Mouse (Mus musculus) embryo, embryonic 11.5 days (tissue): Measurements from ENCODE around the gene Gm10260.

ENCODE experiments used
- DNase-seq: peaks from one replicate; pipeline ENCODE4 v3.0.0-alpha.2; 2012; ENCODE audit warnings: low read depth, low spot score

Gene Gm10260

GRCm38 (mm10) chr13:97768803-97769202 is 8.4 kb upstream of the Gm10260 start:
- DNase-seq = no peak

DNA sequence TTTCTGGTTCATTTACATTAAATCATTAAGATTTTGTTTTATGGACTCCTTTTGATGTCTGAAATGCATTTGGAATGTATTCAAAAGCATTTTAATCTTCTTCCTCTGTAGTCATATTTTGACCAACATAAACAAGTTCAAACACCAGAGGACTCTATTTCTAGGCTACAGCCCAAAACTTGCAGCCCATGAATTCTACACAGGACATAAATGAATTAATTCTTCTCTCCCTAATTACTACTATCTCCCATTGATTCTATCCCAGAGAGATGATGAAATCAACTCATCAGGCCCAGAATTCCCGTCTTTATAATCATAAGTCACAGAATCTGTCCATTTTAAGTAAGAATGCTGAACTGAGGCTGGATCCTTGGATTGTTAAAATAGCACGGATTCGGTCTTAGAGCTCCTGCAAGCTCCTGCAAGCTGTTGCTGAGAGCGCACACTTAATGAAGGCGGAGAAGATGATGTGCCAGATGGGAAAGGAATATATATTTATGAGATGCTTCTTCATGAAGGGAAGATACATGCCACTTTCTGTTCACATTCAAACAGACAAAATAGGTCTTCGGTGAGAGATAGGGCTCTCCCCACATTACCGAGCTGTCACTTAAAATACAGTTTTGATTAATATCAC is 7.7 kb upstream of the Gm10260 start:
- no peak for DNase-seq

GRCm38 (mm10) chr13:97766600-97766999 is 6.2 kb upstream of the Gm10260 start:
- no peak for DNase-seq

DNA sequence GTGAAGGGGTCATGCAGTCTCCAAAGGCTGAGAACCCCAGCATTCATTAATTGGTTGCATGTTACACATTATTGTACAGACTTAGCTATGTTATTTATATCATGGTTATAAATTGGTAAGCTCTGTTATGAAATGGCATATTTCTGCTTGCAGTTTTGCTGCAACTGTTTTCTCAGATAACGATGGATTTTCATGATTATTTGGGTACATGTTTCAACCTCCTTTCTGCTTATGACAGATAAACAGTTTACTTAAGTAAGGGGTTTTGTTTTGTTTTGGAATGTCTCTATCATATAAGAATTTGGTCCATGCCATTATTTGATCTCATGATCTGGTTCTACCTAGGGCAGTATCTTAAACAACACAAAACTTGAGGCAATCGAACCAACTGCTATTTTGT is 5.5 kb upstream of the Gm10260 start:
- DNase-seq = no peak

DNA sequence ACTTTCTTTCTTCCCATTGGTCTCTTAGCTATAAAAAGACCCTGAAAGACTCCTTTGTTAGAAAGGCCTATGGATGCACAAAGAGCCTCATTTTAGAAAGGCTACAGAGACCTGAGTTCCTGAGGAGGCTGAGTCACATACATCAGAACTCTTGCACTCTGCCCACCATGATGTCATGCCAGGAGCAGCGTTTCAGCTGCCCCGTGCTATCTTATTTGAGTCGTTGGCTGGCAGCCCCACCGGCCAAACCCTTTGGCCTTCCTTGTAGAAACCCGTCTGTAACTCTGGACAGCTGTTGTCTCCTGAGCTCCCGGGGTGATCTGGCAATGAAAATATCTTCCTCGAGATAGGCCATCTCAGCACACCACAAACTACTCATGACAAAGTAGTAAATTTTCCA is 3.6 kb upstream of the Gm10260 start:
- no peak for DNase-seq

GRCm38 (mm10) chr13:97763436-97763835 is 3.0 kb upstream of the Gm10260 start:
- no peak for DNase-seq

DNA sequence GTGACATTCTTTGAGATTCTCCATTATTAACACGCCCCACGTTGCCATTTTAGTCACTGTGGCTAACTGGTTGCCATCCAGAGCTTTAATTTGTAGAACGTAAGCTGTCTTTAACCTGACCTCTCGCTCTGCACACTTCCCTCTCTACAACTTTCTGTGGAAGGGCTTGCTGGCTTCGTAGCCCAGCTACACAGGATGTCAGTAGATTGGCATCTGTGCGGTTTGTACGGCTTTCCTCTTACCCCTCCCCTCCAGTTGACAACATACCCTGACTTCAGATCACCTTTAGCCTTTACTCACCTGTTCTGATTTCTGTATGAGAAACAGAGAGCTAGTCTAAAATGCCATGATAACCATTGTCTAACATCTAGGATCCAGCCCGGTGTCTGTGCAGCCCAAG is 1.7 kb upstream of the Gm10260 start:
- DNase-seq = no peak

GRCm38 (mm10) chr13:97757033-97757432 is 3.4 kb downstream of the Gm10260 start:
- DNase-seq = no peak

GRCm38 (mm10) chr13:97756091-97756490 is 4.3 kb downstream of the Gm10260 start:
- no peak for DNase-seq

GRCm38 (mm10) chr13:97750851-97751381 is 9.5 kb downstream of the Gm10260 start:
- no peak for DNase-seq

DNA sequence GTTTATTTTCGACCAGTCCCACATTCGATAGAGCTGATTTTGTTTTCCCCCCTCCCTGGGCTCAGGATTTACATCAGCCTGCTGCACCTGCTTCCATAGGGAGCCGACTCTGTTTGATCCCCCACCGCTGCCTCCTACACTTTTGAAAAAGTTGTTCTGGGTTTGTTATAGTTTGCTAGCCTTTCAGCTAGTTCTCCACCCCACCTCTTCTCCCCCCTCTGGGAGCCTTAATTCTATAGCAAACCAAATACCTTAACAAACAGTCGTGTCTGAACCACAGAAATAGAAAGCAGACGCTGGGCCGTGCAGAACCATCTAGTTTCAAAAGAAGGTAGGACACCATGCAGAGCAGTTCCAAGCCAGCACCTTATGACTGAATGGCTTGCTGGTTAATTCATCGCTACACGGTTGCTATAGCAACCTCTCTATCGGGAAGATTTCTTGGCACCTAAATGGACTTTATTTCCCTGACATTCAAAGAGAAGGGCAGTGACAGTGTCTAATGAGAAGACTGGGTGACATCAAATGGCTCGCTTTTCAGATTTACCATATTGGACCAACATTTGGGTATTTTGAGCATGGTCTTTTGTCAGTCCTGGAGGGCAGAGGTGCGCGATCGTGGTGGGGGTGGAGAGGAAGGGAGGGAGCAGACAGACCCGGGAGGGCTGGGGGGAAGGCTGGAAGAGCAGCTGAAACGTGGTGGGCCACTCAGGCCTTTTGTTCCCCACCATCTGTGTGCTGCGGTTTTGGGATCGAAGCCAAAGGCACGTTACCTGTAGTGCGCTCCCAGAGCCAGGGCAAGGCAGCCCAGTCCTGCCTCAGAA is 13.2 kb downstream of the Gm10260 start:
- no peak for DNase-seq

- DNase-seq = no peak
Observed at GRCm38 (mm10) chr13:97744669-97745068, 15.8 kb downstream of the Gm10260 start.

DNA sequence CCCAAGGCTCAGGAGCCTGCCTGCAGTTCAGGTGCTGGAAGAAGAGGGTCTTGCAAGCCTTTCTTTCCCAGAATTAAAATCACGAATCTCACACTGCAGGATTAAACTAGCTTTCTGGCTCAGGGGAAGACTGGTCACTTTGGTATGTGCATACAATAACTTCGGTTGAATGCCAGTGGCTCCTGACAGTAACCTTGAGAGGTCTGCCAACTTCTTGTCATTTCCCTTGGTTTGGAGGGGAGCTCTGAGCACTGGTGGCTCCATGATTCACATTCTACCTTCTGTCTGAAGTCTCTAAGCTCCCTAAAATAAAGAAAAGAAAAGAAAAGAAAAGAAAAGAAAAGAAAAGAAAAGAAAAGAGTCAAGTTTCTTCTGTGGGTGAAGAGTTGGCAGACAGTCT is 16.4 kb downstream of the Gm10260 start:
- DNase-seq = no peak

DNA sequence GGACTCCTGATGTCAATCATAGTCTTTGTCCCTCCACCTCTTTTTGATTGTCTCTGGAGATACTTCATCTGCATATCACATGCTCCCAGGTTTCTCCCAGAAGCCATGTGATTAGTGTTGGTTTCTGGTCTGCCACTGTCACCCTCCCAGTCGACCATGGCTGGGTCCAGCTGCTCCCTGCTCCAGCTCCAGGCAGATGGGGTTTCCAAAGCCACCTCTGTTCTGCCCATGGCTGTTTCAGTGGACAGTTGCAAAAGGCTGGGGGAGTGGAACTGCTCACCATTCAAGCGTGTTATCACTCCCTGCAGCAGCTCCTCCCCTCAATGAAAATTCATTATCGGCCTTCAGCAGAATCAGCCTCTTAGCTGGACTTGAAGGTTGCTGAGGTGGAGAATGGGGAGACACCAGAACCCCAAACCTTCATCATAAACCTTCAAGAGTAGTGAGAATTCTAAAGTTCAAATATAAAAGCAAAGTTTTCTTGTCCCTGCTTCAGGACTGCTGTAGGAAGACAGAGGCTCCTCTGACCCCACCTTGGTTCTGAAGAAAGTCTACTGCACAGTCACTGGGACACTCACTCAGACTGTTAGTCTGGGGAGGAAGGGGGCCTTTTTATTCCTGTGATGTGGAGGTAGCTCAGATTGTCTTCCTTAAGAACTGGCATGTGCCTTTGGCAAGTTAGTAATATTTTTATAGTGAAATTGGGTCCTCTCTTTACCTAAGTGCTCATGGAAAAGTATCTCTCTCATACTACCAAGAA is 17.0 kb downstream of the Gm10260 start:
- no peak for DNase-seq

GRCm38 (mm10) chr13:97735931-97736330 is 24.5 kb downstream of the Gm10260 start:
- DNase-seq = no peak

DNA sequence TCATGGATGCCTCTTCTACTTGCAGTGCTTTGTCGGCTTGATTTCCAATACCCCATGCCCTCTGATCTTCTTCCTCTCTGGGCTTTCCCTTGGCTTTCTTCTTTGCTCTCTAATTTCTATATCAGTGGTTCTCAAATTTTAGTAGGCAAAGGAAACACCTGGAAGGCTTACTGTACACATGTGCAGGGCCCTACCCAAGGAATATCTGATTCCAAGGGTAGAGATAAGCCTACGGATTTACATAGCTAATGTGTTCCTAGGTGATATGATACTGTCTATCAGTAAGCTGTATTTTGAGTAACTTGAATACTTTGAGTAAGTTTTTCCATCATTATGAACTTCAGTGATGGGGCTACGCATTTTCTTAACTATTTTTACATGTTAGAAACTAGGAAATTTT is 25.7 kb downstream of the Gm10260 start:
- no peak for DNase-seq

- no peak for DNase-seq
Observed at GRCm38 (mm10) chr13:97725160-97725825, 35.1 kb downstream of the Gm10260 start.

DNA sequence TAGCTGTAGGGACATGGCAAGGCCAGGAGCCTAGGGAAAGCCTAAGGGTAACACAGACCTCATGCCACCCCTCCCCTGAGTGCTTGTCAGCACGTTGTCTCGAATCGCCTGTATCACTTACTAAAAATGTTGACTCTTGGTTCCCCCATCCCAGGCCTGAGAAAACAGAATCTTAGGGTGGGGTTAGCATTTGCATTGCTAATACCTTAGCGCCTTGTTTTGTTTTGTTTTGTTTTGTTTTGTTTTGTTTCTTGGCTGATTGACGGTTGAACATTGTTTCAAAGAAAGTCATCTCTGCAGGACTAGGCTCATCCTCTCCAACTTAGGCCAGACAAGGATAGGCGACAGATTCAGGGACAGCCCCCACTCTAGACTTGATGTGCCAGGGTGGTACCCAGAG is 35.9 kb downstream of the Gm10260 start:
- no peak for DNase-seq

GRCm38 (mm10) chr13:97712506-97713275 is 47.7 kb downstream of the Gm10260 start:
- DNase-seq = no peak

DNA sequence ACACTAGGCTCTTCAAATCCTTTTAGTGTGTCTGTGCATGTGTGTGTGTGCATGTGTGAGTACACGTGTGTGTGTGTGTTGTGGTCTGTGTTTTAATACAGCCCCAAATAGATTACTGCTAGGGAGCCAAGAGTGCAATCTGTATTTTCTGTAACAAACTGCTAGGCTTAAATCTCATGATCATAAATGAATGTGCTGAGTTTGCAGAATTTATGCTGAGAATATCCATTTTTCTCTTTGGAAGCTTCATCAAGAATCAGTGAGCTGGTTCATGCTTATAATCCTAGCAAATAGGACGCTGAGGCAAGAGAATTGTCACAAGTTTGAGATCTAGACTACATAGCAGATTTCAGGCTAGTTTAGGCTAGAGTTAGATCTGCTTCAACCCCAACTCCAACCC is 48.9 kb downstream of the Gm10260 start:
- DNase-seq = no peak
